Mouse (Mus musculus) liver, embryonic 14.5 days (tissue): Measurements from ENCODE around the gene Umodl1.

ENCODE experiments used
- CTCF ChIP-seq: IDR thresholded peaks from 2 replicates; pipeline ENCODE4 v1.5.1; 2016; ENCODE audit warnings: antibody characterized with exemption, low read depth, control low read depth
- EP300 ChIP-seq: IDR thresholded peaks from 2 replicates; pipeline ENCODE4 v1.6.1; 2016; ENCODE audit warnings: antibody characterized with exemption, low read depth

GRCm38 (mm10) chr17:31042751-31043150 is 88.3 kb downstream of the Umodl1 start:
- no peak for TF ChIP-seq EP300
- no peak for TF ChIP-seq CTCF
